Mouse (Mus musculus) gastrocnemius, postnatal 4 days (tissue): ENCODE data around the gene Cdk2ap1. TPM values are rescaled to one million over a fixed set of nuclear protein-coding genes. Genes with fewer than 3 reads are reported as not detected.

ENCODE experiments used
- DNase-seq, 2 experiments: peaks; one replicate each; pipeline ENCODE4 v3.0.0; 2021 to 2022; ENCODE audit warnings: low spot score in 2 of 2, mixed read lengths in 2 of 2
- total RNA-seq, 2 experiments: library from RNA; stranded (reverse); gene quantifications; 2 replicates each; pipeline ENCODE4 v1.2.3; 2021

Gene Cdk2ap1
- total RNA-seq, 2 experiments from 2014 or later: 214 TPM

GRCm38 (mm10) chr5:124296475-124296874 is 66.4 kb downstream of the Cdk2ap1 start:
- no peak for DNase-seq

Other genes with a start within 250 kb of the Cdk2ap1 start
- gene Arl6ip4, start 247.0 kb downstream of the Cdk2ap1 start, total RNA-seq: 10 to 100 TPM; 69.9 to 76.4 TPM
- gene Pitpnm2, start 113.3 kb downstream of the Cdk2ap1 start, total RNA-seq: 10 to 100 TPM; 24.7 to 28.9 TPM
- 1 to 10 TPM; 7.7 to 9.7 TPM for gene Mphosph9, start 35.1 kb downstream of the Cdk2ap1 start, total RNA-seq
- gene 2810006K23Rik, start 35.0 kb downstream of the Cdk2ap1 start, total RNA-seq: 10 to 100 TPM in 1 of 2 experiments, 1 to 10 TPM in 1; 9.8 to 11.5 TPM
- 10 to 100 TPM; 50.3 to 57.9 TPM for gene Sbno1, start 62.9 kb upstream of the Cdk2ap1 start, total RNA-seq
- 10 to 100 TPM; 43.3 to 44.8 TPM for gene Kmt5a, start 76.8 kb upstream of the Cdk2ap1 start, total RNA-seq
- gene Rilpl2, start 115.3 kb upstream of the Cdk2ap1 start, total RNA-seq: 10 to 100 TPM; 10.3 to 12.8 TPM
- gene Snrnp35, start 120.1 kb upstream of the Cdk2ap1 start, total RNA-seq: 10 to 100 TPM; 26.7 to 32.0 TPM
- 10 to 100 TPM; 60.9 to 75.3 TPM for gene Rilpl1, start 168.3 kb upstream of the Cdk2ap1 start, total RNA-seq
- 100 to 1,000 TPM; 174 to 192 TPM for gene Tmed2, start 177.6 kb upstream of the Cdk2ap1 start, total RNA-seq
- gene Ddx55, start 189.8 kb upstream of the Cdk2ap1 start, total RNA-seq: 10 to 100 TPM in 1 of 2 experiments, 1 to 10 TPM in 1; 7.4 to 11.1 TPM
- gene Eif2b1, start 216.0 kb upstream of the Cdk2ap1 start, total RNA-seq: 10 to 100 TPM; 47.4 to 47.9 TPM
- gene Gtf2h3, start 216.1 kb upstream of the Cdk2ap1 start, total RNA-seq: 10 to 100 TPM; 22.6 to 24.8 TPM